Mouse (Mus musculus) megakaryocyte-erythroid progenitor cell, adult 5 weeks (primary cell): ENCODE data around the gene Hnrnpm. TPM values are rescaled to one million over a fixed set of nuclear protein-coding genes. Genes with fewer than 3 reads are reported as not detected.

Source experiments
- polyA plus RNA-seq: library from polyadenylated mRNA; stranded (reverse); fragments of >175 nt; gene quantifications from 2 replicates; pipeline ENCODE4 v1.2.3, GENCODE M21; 2012

Gene Hnrnpm
- 1,164 and 1,714 TPM in 2 replicates for polyA plus RNA-seq

GRCm38 (mm10) chr17:33686760-33687159 lies at the start of gene Hnrnpm:
Gene Hnrnpm (minus strand): TSS chr17:33686860.

GRCm38 (mm10) chr17:33718384-33718881 lies 31.8 kb upstream of the Hnrnpm start, which contains the start of gene March2:
Gene March2 (minus strand): TSS chr17:33718670.

GRCm38 (mm10) chr17:33637516-33638276 lies 49.0 kb downstream of the Hnrnpm start, which contains the start of gene Pram1:
Gene Pram1 (plus strand): TSS chr17:33638056.

GRCm38 (mm10) chr17:33628621-33629486 lies 57.8 kb downstream of the Hnrnpm start, which contains the start of gene Zfp414:
Gene Zfp414 (plus strand): TSS chr17:33629090.

Other genes with a start within 250 kb of the Hnrnpm start
- 56.2 and 68.3 TPM in 2 replicates for gene Adamts10, start 162.7 kb downstream of the Hnrnpm start, polyA plus RNA-seq
- 27.5 and 42.2 TPM in 2 replicates for gene Myo1f, start 131.2 kb downstream of the Hnrnpm start, polyA plus RNA-seq
- 130 and 136 TPM in 2 replicates for gene Zfp414, start 57.8 kb downstream of the Hnrnpm start, polyA plus RNA-seq
- gene Pram1, start 48.8 kb downstream of the Hnrnpm start, polyA plus RNA-seq, result 14.0 and 31.9 TPM in 2 replicates
- 16.8 and 20.2 TPM in 2 replicates for gene March2, start 31.8 kb upstream of the Hnrnpm start, polyA plus RNA-seq
- gene Rab11b, start 73.7 kb upstream of the Hnrnpm start, polyA plus RNA-seq, result 161 and 162 TPM in 2 replicates
- gene Angptl4, start 95.0 kb upstream of the Hnrnpm start, polyA plus RNA-seq, result 4.6 and 5.9 TPM in 2 replicates
- gene Kank3, start 123.7 kb upstream of the Hnrnpm start, polyA plus RNA-seq, result 2.8 and 2.9 TPM in 2 replicates
- 7,027 and 8,316 TPM in 2 replicates for gene Rps28, start 137.7 kb upstream of the Hnrnpm start, polyA plus RNA-seq
- gene Ndufa7, start 137.7 kb upstream of the Hnrnpm start, polyA plus RNA-seq, result 544 and 641 TPM in 2 replicates
- 21.7 and 28.1 TPM in 2 replicates for gene Cd320, start 156.2 kb upstream of the Hnrnpm start, polyA plus RNA-seq
- not detected in 2 replicates for gene Gm7029, start 187.0 kb upstream of the Hnrnpm start, polyA plus RNA-seq
- 46.4 and 49.9 TPM in 2 replicates for gene Kifc1, start 203.8 kb upstream of the Hnrnpm start, polyA plus RNA-seq
- gene Platr17, start 218.3 kb upstream of the Hnrnpm start, polyA plus RNA-seq, result 0.67 and 1.0 TPM in 2 replicates
- gene Daxx, start 222.6 kb upstream of the Hnrnpm start, polyA plus RNA-seq, result 45.6 and 53.3 TPM in 2 replicates
- 748 and 750 TPM in 2 replicates for gene Tapbp, start 229.0 kb upstream of the Hnrnpm start, polyA plus RNA-seq
- gene Zbtb22, start 229.0 kb upstream of the Hnrnpm start, polyA plus RNA-seq, result 54.2 and 58.7 TPM in 2 replicates
- 300 and 303 TPM in 2 replicates for gene Rgl2, start 242.7 kb upstream of the Hnrnpm start, polyA plus RNA-seq